Mouse (Mus musculus): ENCODE measurements around the gene Spin1. TPM values are rescaled to one million over a fixed set of nuclear protein-coding genes. Genes with fewer than 3 reads are reported as not detected.

Spin1 gene
- polyA plus RNA-seq (2015; fragmentation: Nextera tagmentation; extraction: Ambion mirVana): 46.5 and 46.6 TPM in 2 replicates

DNA sequence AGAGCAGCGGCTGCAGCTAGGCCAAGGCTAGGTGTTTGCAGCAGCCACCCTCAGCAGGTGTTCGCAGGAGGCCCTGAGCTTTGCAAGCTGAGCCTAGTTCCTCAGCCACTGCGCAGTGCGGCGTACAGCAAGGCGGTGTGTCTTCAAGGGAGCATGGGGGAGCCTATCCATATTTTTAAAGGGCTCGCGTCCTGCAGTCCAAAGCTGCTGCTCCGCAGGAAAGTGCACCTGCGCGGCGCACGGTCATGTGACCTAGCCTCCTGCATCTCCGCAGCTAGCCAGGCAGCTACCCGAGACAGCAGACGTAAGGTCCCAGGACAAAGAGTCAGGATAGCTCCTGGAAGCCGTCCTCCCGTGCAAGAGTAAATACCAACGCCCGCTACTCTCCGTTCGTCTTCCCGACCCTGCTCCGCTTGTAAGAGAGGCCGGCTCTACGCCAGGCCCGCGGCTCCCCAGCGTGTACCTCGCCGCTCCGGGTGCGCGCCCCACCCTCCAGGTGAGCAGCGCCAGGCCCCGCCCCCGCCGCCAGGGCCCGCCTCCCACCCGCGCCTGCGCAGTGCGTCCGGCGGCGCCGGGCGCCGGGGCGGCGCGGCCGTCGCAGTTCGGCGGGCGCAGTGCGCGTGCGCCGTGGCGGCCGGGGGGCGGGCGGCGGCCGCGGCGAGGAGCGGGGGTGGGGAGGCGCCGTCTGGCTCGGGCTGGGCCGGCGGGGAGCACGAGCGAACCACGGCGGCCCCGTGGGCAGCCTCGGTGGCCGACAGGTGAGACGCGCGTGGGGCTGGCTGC is at the start of gene Spin1:
Spin1 (plus strand) TSS at position 648 of the 783 bp plus-strand sequence.

DNA sequence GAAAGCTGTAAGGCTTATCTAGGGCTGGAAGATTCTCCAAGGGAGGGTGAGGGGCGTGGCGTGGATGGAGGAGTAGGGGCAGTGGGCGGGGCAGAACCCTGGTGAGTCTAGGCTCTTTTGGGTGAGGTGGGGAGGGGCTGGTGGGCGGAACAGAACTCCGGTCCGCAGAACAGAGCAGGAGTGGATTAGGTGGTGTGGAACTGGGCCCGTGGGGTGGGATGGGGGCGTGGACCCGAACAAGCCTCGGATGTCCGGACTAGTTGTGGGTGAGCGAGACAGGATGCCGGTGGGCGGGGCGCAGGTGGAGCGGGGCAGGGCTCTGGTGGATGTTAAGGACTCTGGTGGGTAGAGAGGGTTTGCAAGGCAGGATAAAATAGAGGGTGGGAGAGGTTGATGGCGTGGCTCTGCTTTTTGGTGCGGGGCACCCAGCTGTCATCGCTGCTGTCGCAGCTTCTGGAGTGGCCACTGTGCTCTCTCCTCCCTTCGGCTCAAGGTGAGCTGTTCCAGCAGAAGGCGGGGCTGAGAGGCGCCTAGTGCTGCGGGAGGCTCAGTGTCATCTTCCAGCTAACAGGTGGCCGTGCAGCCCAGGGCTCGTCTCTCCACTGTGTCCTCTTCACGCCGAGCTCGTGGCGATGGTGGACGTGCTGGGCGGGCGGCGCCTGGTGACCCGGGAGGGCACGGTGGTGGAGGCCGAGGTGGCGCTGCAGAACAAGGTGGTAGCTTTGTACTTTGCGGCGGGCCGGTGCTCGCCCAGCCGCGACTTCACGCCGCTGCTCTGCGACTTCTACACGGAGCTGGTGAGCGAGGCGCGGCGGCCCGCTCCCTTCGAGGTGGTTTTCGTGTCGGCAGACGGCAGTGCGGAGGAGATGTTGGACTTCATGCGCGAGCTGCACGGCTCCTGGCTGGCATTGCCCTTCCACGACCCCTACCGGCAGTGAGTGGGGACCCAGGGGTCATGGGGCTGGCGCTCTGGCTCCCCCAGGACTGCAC is 70.3 kb downstream of the Spin1 start, which contains the start of gene Nxnl2:
Nxnl2 (plus strand) TSS at position 332 of the 990 bp plus-strand sequence.

Other genes starting within 250 kb of the Spin1 start
- gene Nxnl2, start 70.1 kb downstream of the Spin1 start, polyA plus RNA-seq (2015; fragmentation: Nextera tagmentation; extraction: Ambion mirVana): 2.3 and 2.8 TPM in 2 replicates

All from adrenal gland, postnatal 0 days (tissue).